ENCODE assay signal across 8 mouse cellular contexts in genomic region chr16:49503897-49504413, GRCm38 (mm10).
DNase-seq lines count a peak whose midpoint lies in the region; ATAC-seq lines count a peak whose summit lies in the region.

No protein-coding gene starts in this region.

- ATAC-seq in activated CD4-positive, CD25-positive, alpha-beta regulatory T cell, adult 4 months: peak; percentile 84
- ATAC-seq in heart, embryonic 13.5 days (ENCODE audit: extremely low read depth, insufficient number of reproducible peaks, low FRiP score, low TSS enrichment): no peak
- no peak; the same call in 1 of the 2 replicates for ATAC-seq in monocyte, adult 5-6 weeks (replicated peaks; ENCODE audit: insufficient number of reproducible peaks, low FRiP score, low TSS enrichment, poor library complexity, severe bottlenecking)
- no peak for ATAC-seq in midbrain, embryonic 13.5 days

- no peaks in the 10 kb centered on the region for H3K36me3 ChIP-seq in heart, embryonic 13.5 days
- H3K36me3 ChIP-seq in splenic B cell, adult 2 months (ENCODE audit: control insufficient read depth, insufficient read depth, low read length, poor library complexity, severe bottlenecking): no peaks in the 10 kb centered on the region
- no peaks in the 10 kb centered on the region for H3K36me3 ChIP-seq in midbrain, embryonic 13.5 days

- peaks cover 10% of the 10 kb centered on the region; the same call in 1 of the 2 replicates for H3K4me1 ChIP-seq in heart, embryonic 13.5 days
- peaks cover 5% of the 10 kb centered on the region; the same call in 1 of the 2 replicates for H3K4me1 ChIP-seq in midbrain, embryonic 13.5 days (replicated peaks)

- peak overlapping the region; percentile 35 for H3K4me2 ChIP-seq in heart, embryonic 13.5 days
- H3K4me2 ChIP-seq in midbrain, embryonic 13.5 days (replicated peaks): no peak overlapping the region

- 52% methylated on average over 14 of the region's 14 CpGs for WGBS in heart, embryonic 13.5 days
- 89% methylated on average over 14 of the region's 14 CpGs for WGBS in midbrain, embryonic 13.5 days

- no peak overlapping the region for H3K4me3 ChIP-seq in heart, embryonic 13.5 days
- no peak overlapping the region for H3K4me3 ChIP-seq in midbrain, embryonic 13.5 days (replicated peaks)

- peak; percentile 17 for DNase-seq in layer of hippocampus, adult 9-11 months
- no peak for DNase-seq in layer of hippocampus, adult 9-10 months (ENCODE audit: low spot score)
- peak; percentile 29 to 41 for DNase-seq in lung, adult 18-20 months
- peak; percentile 43 for DNase-seq in splenic B cell, adult 2 months (ENCODE audit: low read depth, low spot score)

- H3K27me3 ChIP-seq in heart, embryonic 13.5 days (replicated peaks): no peaks in the 10 kb centered on the region
- no peaks in the 10 kb centered on the region for H3K27me3 ChIP-seq in splenic B cell, adult 2 months (ENCODE audit: control insufficient read depth, insufficient read depth, low read length, poor library complexity, severe bottlenecking)
- no peaks in the 10 kb centered on the region for H3K27me3 ChIP-seq in midbrain, embryonic 13.5 days

- H3K27ac ChIP-seq in heart, embryonic 13.5 days (replicated peaks): no peak overlapping the region
- no peak overlapping the region for H3K27ac ChIP-seq in midbrain, embryonic 13.5 days

- H3K9me3 ChIP-seq in heart, embryonic 13.5 days: no peaks in the 10 kb centered on the region
- no peaks in the 10 kb centered on the region for H3K9me3 ChIP-seq in midbrain, embryonic 13.5 days

- no peak overlapping the region for H3K9ac ChIP-seq in heart, embryonic 13.5 days
- no peak overlapping the region for H3K9ac ChIP-seq in midbrain, embryonic 13.5 days (replicated peaks)
